Mouse (Mus musculus) brown adipose tissue, adult 24 weeks (tissue): ENCODE data around the gene Dcaf11. TPM values are rescaled to one million over a fixed set of nuclear protein-coding genes. Genes with fewer than 3 reads are reported as not detected.

Experiments used
- H3K27ac ChIP-seq: fragments of 200-500 bp; replicated peaks from 2 replicates; pipeline ENCODE4 v1.5.1; 2012; ENCODE audit warnings: low read depth, mild to moderate bottlenecking, low read length
- H3K4me1 ChIP-seq: fragments of 200-500 bp; 2 replicates; pipeline ENCODE4 v1.6.1; 2012; ENCODE audit warnings: low read length, mixed read lengths; ENCODE audit not compliant: control insufficient read depth, insufficient read depth, insufficient read length
- H3K4me3 ChIP-seq: fragments of 200-500 bp; 2 replicates; pipeline ENCODE4 v1.5.1; 2012; ENCODE audit warnings: low read depth, mild to moderate bottlenecking, low read length, moderate library complexity; ENCODE audit not compliant: insufficient read depth
- polyA plus RNA-seq: library from polyadenylated mRNA; stranded (reverse); fragments of >200 nt; gene quantifications from 2 replicates; pipeline ENCODE4 v1.2.4, GENCODE M21; 2012; ENCODE audit not compliant: missing spikeins, insufficient read depth, insufficient read length

Dcaf11 gene
- polyA plus RNA-seq, 1 experiment, result 56.7 TPM

- Histone ChIP-seq H3K27ac (no peak overlapping the region), H3K4me1 (no peaks in the 10 kb centered on the region), H3K4me3 (no peak overlapping the region)
These were observed 53.5 kb downstream of the Dcaf11 start for GRCm38 (mm10) chr14:55613346-55613745.

DNA sequence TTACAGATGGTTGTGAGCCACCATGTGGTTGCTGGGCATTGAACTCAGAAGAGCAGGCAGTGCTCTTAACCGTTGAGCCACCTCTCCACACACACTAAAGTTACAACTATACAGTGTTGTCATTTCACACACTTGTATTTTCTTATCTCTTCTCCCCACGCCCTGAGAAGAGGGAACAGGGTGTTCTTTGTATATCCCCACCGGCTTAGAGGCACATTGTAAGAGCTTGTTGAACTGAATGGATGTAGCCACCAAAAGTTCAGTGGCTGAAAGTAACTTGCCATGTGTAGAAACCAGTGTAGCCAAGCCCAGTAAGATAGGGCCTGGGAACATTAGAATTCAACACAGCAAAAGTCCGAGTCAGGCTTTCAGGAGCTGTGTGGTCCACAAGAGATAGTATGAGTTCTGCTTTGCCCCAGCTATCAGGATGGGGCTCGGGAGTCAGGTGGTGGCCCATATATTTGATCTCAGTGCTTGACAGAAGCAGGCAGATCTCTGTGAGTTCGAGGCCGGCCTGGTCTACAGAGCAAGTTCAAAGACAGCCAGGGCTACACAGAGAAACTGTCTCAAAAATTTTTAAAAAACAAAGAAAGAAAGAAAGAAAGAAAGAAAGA is 54.9 kb downstream of the Dcaf11 start:
- Histone ChIP-seq H3K27ac (no peak overlapping the region), H3K4me1 (no peaks in the 10 kb centered on the region), H3K4me3 (no peak overlapping the region)

- H3K4me1 ChIP-seq, result no peaks in the 10 kb centered on the region
These were observed 56.1 kb downstream of the Dcaf11 start for GRCm38 (mm10) chr14:55615876-55616275.

GRCm38 (mm10) chr14:55616844-55617243 is 57.0 kb downstream of the Dcaf11 start:
- H3K4me1 ChIP-seq, result no peaks in the 10 kb centered on the region
- H3K27ac ChIP-seq, result no peak overlapping the region
- H3K4me3 ChIP-seq, result no peak overlapping the region

More at GRCm38 (mm10) chr14:55615876-55616275, 56.1 kb downstream of the Dcaf11 start:
- no peak overlapping the region for H3K27ac ChIP-seq
- no peak overlapping the region for H3K4me3 ChIP-seq

- H3K27ac ChIP-seq, result no peak within 1 kb of the TSS
- no peaks in the 10 kb centered on the region for H3K4me1 ChIP-seq
- H3K4me3 ChIP-seq, result no peak within 1 kb of the TSS
These were observed 58.0 kb downstream of the Dcaf11 start, which contains the start of gene Rec8 for GRCm38 (mm10) chr14:55617822-55618221. Gene Rec8, plus strand, starts transcription at chr14:55618037.

GRCm38 (mm10) chr14:55618486-55619195 is 58.8 kb downstream of the Dcaf11 start:
- H3K27ac ChIP-seq, result no peak overlapping the region
- H3K4me3 ChIP-seq, result no peak overlapping the region
- H3K4me1 ChIP-seq, result no peaks in the 10 kb centered on the region

Other genes starting within 250 kb of the Dcaf11 start
- 176 and 206 TPM in 2 replicates for gene Dhrs4, start 81.2 kb upstream of the Dcaf11 start, polyA plus RNA-seq
- 0.48 and 0.54 TPM in 2 replicates for gene Carmil3, start 69.4 kb upstream of the Dcaf11 start, polyA plus RNA-seq
- not detected in 2 replicates for gene Cpne6, start 49.6 kb upstream of the Dcaf11 start, polyA plus RNA-seq
- not detected in 2 replicates for gene Nrl, start 35.0 kb upstream of the Dcaf11 start, polyA plus RNA-seq
- 5.0 and 10.3 TPM in 2 replicates for gene Pck2, start 19.7 kb upstream of the Dcaf11 start, polyA plus RNA-seq
- not detected in 2 replicates for gene A730061H03Rik, start 400 bp downstream of the Dcaf11 start, polyA plus RNA-seq
- 4.7 and 5.4 TPM in 2 replicates for gene Fitm1, start 15.6 kb downstream of the Dcaf11 start, polyA plus RNA-seq
- gene Psme1, start 18.1 kb downstream of the Dcaf11 start, polyA plus RNA-seq, result 191 and 217 TPM in 2 replicates
- 42.1 and 45.5 TPM in 2 replicates for gene Emc9, start 25.3 kb downstream of the Dcaf11 start, polyA plus RNA-seq
- 248 and 256 TPM in 2 replicates for gene Psme2, start 31.1 kb downstream of the Dcaf11 start, polyA plus RNA-seq
- 11.1 and 12.0 TPM in 2 replicates for gene Rnf31, start 31.7 kb downstream of the Dcaf11 start, polyA plus RNA-seq
- gene Irf9, start 43.6 kb downstream of the Dcaf11 start, polyA plus RNA-seq, result 4.8 and 7.4 TPM in 2 replicates
- not detected in 2 replicates for gene Rec8, start 58.0 kb downstream of the Dcaf11 start, polyA plus RNA-seq
- 25.0 and 31.0 TPM in 2 replicates for gene Ipo4, start 76.0 kb downstream of the Dcaf11 start, polyA plus RNA-seq
- 2.7 and 3.4 TPM in 2 replicates for gene Gm49378, start 77.9 kb downstream of the Dcaf11 start, polyA plus RNA-seq
- 21.6 and 26.6 TPM in 2 replicates for gene Tm9sf1, start 83.8 kb downstream of the Dcaf11 start, polyA plus RNA-seq
- not detected in 2 replicates for gene Tssk4, start 90.2 kb downstream of the Dcaf11 start, polyA plus RNA-seq
- 29.0 and 33.3 TPM in 2 replicates for gene Mdp1, start 100.5 kb downstream of the Dcaf11 start, polyA plus RNA-seq
- 19.8 and 20.3 TPM in 2 replicates for gene Gmpr2, start 111.9 kb downstream of the Dcaf11 start, polyA plus RNA-seq
- gene Nedd8, start 112.1 kb downstream of the Dcaf11 start, polyA plus RNA-seq, result 243 and 245 TPM in 2 replicates
- 8.2 and 9.2 TPM in 2 replicates for gene Tinf2, start 121.8 kb downstream of the Dcaf11 start, polyA plus RNA-seq
- not detected in 2 replicates for gene Tgm1, start 153.9 kb downstream of the Dcaf11 start, polyA plus RNA-seq
- gene Rabggta, start 162.3 kb downstream of the Dcaf11 start, polyA plus RNA-seq, result 8.9 and 10.1 TPM in 2 replicates
- gene Dhrs1, start 185.7 kb downstream of the Dcaf11 start, polyA plus RNA-seq, result 58.8 and 101 TPM in 2 replicates
- 4.8 and 5.5 TPM in 2 replicates for gene Nop9, start 185.7 kb downstream of the Dcaf11 start, polyA plus RNA-seq
- gene Cideb, start 198.5 kb downstream of the Dcaf11 start, polyA plus RNA-seq, result 16.3 and 27.9 TPM in 2 replicates
- gene Ltb4r2, start 201.4 kb downstream of the Dcaf11 start, polyA plus RNA-seq, result not detected in 2 replicates
- gene Ltb4r1, start 206.0 kb downstream of the Dcaf11 start, polyA plus RNA-seq, result not detected in 2 replicates
- 4.1 and 6.3 TPM in 2 replicates for gene Adcy4, start 224.1 kb downstream of the Dcaf11 start, polyA plus RNA-seq
- gene Ripk3, start 228.9 kb downstream of the Dcaf11 start, polyA plus RNA-seq, result 3.7 and 5.0 TPM in 2 replicates